Mouse (Mus musculus) neural tube, embryonic 13.5 days (tissue): ENCODE data around the gene Becn1. TPM values are rescaled to one million over a fixed set of nuclear protein-coding genes. Genes with fewer than 3 reads are reported as not detected.
"Not testable (repeated sequence)": the region's sequence is repeated elsewhere in the genome, so short reads cannot be mapped to it uniquely, and the experiment has no call there.

Source experiments
- ATAC-seq: fragments of 200-750 bp; cut with Nextera tagmentation; 2 replicates; pipeline ENCODE4 v1.8.0; 2017; ENCODE audit warnings: low read depth, mild to moderate bottlenecking, moderate TSS enrichment, moderate library complexity
- H3K27ac ChIP-seq: fragments of 300-500 bp; sonication (generic); replicated peaks from 2 replicates; pipeline ENCODE4 v1.5.1; 2015; ENCODE audit warnings: moderate library complexity, mild to moderate bottlenecking, inconsistent platforms
- H3K27me3 ChIP-seq: fragments of 300-500 bp; sonication (generic); 2 replicates; pipeline ENCODE4 v1.6.1; 2015; ENCODE audit warnings: mild to moderate bottlenecking, inconsistent platforms
- H3K36me3 ChIP-seq: fragments of 300-500 bp; sonication (generic); 2 replicates; pipeline ENCODE4 v1.6.1; 2015; ENCODE audit warnings: mild to moderate bottlenecking, inconsistent platforms
- H3K4me1 ChIP-seq: fragments of 300-500 bp; sonication (generic); replicated peaks from 2 replicates; pipeline ENCODE4 v1.6.1; 2015; ENCODE audit warnings: inconsistent platforms
- H3K4me2 ChIP-seq: fragments of 300-500 bp; sonication (generic); 2 replicates; pipeline ENCODE4 v1.6.1; 2015; ENCODE audit warnings: inconsistent platforms, mild to moderate bottlenecking, moderate library complexity
- H3K4me3 ChIP-seq: fragments of 300-500 bp; sonication (generic); 2 replicates; pipeline ENCODE4 v1.5.1; 2015; ENCODE audit warnings: mild to moderate bottlenecking, inconsistent platforms
- H3K9ac ChIP-seq: fragments of 300-500 bp; sonication (generic); 2 replicates; pipeline ENCODE4 v1.6.1; 2015; ENCODE audit warnings: moderate library complexity, mild to moderate bottlenecking, inconsistent platforms
- H3K9me3 ChIP-seq: fragments of 300-500 bp; sonication (generic); 2 replicates; pipeline ENCODE4 v1.6.1; 2016; ENCODE audit warnings: inconsistent platforms
- WGBS: fragments of 180-500 bp; shearing (Covaris S2); methylation state at CpG from one replicate; pipeline ENCODE4 v1.1.7; 2015; 5-methylcytosine and 5-hydroxymethylcytosine counted together
- polyA plus RNA-seq: library from polyadenylated mRNA; unstranded; fragments of >200 nt; fragmentation: Nextera tagmentation; extraction: Ambion mirVana; gene quantifications from 2 replicates; pipeline ENCODE4 v1.2.1, GENCODE M21; 2015

Gene Becn1
- polyA plus RNA-seq = 173 and 178 TPM in 2 replicates

GRCm38 (mm10) chr11:101302004-101302798, at the start of gene Becn1:
TSS of gene Becn1 (minus strand) at chr11:101302286.
- Histone ChIP-seq H3K27me3 (no peaks in the 10 kb centered on the region; the same call in 1 of the 2 replicates), H3K4me2 (peak within 1 kb of the TSS; percentile 100), H3K9me3 (no peaks in the 10 kb centered on the region), H3K27ac (peak within 1 kb of the TSS; percentile 49), H3K36me3 (peaks cover 25% of the 10 kb centered on the region), H3K4me3 (peak within 1 kb of the TSS; percentile 93), H3K9ac (peak within 1 kb of the TSS; percentile 93), H3K4me1 (peaks cover 22% of the 10 kb centered on the region)
- peak; percentile 96 for ATAC-seq
- WGBS = 6% methylated on average over 39 of the region's 39 CpGs

- no peak overlapping the region for H3K27ac ChIP-seq
- no peak for ATAC-seq
- no peaks in the 10 kb centered on the region for H3K27me3 ChIP-seq
- H3K36me3 ChIP-seq = no peaks in the 10 kb centered on the region
- H3K4me1 ChIP-seq = no peaks in the 10 kb centered on the region
- no peak overlapping the region for H3K4me2 ChIP-seq
- H3K9ac ChIP-seq = no peak overlapping the region
- H3K4me3 ChIP-seq = no peak overlapping the region
- no peaks in the 10 kb centered on the region for H3K9me3 ChIP-seq
- WGBS = 69% methylated on average over 3 of the region's 3 CpGs
Measured at GRCm38 (mm10) chr11:101351721-101352111, 49.6 kb upstream of the Becn1 start.

GRCm38 (mm10) chr11:101351100-101351720, 49.1 kb upstream of the Becn1 start:
- WGBS = 74% methylated on average over 11 of the region's 11 CpGs
- Histone ChIP-seq H3K4me3 (no peak overlapping the region), H3K4me2 (no peak overlapping the region), H3K4me1 (no peaks in the 10 kb centered on the region), H3K9me3 (no peaks in the 10 kb centered on the region), H3K27ac (no peak overlapping the region), H3K36me3 (no peaks in the 10 kb centered on the region), H3K9ac (no peak overlapping the region), H3K27me3 (no peaks in the 10 kb centered on the region)
- ATAC-seq = no peak

GRCm38 (mm10) chr11:101349216-101349615, 47.1 kb upstream of the Becn1 start:
- Histone ChIP-seq H3K4me2 (no peak overlapping the region), H3K27ac (no peak overlapping the region), H3K9me3 (no peaks in the 10 kb centered on the region), H3K27me3 (no peaks in the 10 kb centered on the region), H3K9ac (no peak overlapping the region), H3K4me1 (no peaks in the 10 kb centered on the region), H3K36me3 (no peaks in the 10 kb centered on the region), H3K4me3 (no peak overlapping the region)
- 80% methylated on average over 3 of the region's 3 CpGs for WGBS
- no peak for ATAC-seq

- H3K4me1 ChIP-seq = no peaks in the 10 kb centered on the region
- no peaks in the 10 kb centered on the region for H3K27me3 ChIP-seq
- H3K27ac ChIP-seq = no peak overlapping the region
- no peaks in the 10 kb centered on the region for H3K36me3 ChIP-seq
- no peak for ATAC-seq
- no peak overlapping the region for H3K4me2 ChIP-seq
- H3K4me3 ChIP-seq = no peak overlapping the region
- WGBS = 70% methylated on average over 7 of the region's 7 CpGs
- H3K9ac ChIP-seq = no peak overlapping the region
- H3K9me3 ChIP-seq = no peaks in the 10 kb centered on the region
Measured at GRCm38 (mm10) chr11:101348774-101349173, 46.7 kb upstream of the Becn1 start.

- Histone ChIP-seq H3K27me3 (no peaks in the 10 kb centered on the region), H3K4me2 (no peak overlapping the region), H3K9ac (no peak overlapping the region), H3K4me3 (no peak overlapping the region), H3K9me3 (no peaks in the 10 kb centered on the region), H3K27ac (no peak overlapping the region), H3K4me1 (no peaks in the 10 kb centered on the region), H3K36me3 (no peaks in the 10 kb centered on the region)
- ATAC-seq = no peak
- WGBS = 76% methylated on average over 10 of the region's 10 CpGs
Measured at GRCm38 (mm10) chr11:101347083-101347775, 45.1 kb upstream of the Becn1 start.

- WGBS = 0% methylated on average over 9 of the region's 9 CpGs
- Histone ChIP-seq H3K4me1 (peaks cover 24% of the 10 kb centered on the region), H3K4me3 (peak overlapping the region; percentile 39), H3K9me3 (no peaks in the 10 kb centered on the region), H3K36me3 (no peaks in the 10 kb centered on the region), H3K9ac (peak overlapping the region; percentile 64), H3K27ac (peak overlapping the region; percentile 70), H3K4me2 (peak overlapping the region; percentile 63), H3K27me3 (no peaks in the 10 kb centered on the region)
- peak; percentile 94 for ATAC-seq
Measured at GRCm38 (mm10) chr11:101338123-101338760, 36.2 kb upstream of the Becn1 start.

GRCm38 (mm10) chr11:101335685-101336084, 33.6 kb upstream of the Becn1 start:
- no peaks in the 10 kb centered on the region for H3K27me3 ChIP-seq
- no peak overlapping the region for H3K4me3 ChIP-seq
- peaks cover 24% of the 10 kb centered on the region for H3K4me1 ChIP-seq
- no peak for ATAC-seq
- H3K9ac ChIP-seq = no peak overlapping the region
- H3K4me2 ChIP-seq = no peak overlapping the region
- H3K36me3 ChIP-seq = no peaks in the 10 kb centered on the region
- H3K27ac ChIP-seq = no peak overlapping the region
- no peaks in the 10 kb centered on the region for H3K9me3 ChIP-seq
- WGBS = 85% methylated on average over 9 of the region's 9 CpGs

GRCm38 (mm10) chr11:101334516-101334915, 32.4 kb upstream of the Becn1 start:
- peaks cover 24% of the 10 kb centered on the region for H3K4me1 ChIP-seq
- H3K9me3 ChIP-seq = no peaks in the 10 kb centered on the region
- no peak overlapping the region for H3K4me2 ChIP-seq
- 3% methylated on average over 6 of the region's 6 CpGs for WGBS
- H3K4me3 ChIP-seq = no peak overlapping the region
- no peaks in the 10 kb centered on the region for H3K36me3 ChIP-seq
- no peak for ATAC-seq
- no peaks in the 10 kb centered on the region for H3K27me3 ChIP-seq
- H3K9ac ChIP-seq = no peak overlapping the region
- no peak overlapping the region for H3K27ac ChIP-seq

- H3K9ac ChIP-seq = no peak overlapping the region
- no peak overlapping the region for H3K4me2 ChIP-seq
- no peaks in the 10 kb centered on the region for H3K36me3 ChIP-seq
- 32% methylated on average over 10 of the region's 10 CpGs for WGBS
- H3K4me3 ChIP-seq = no peak overlapping the region
- no peak overlapping the region for H3K27ac ChIP-seq
- H3K4me1 ChIP-seq = peaks cover 24% of the 10 kb centered on the region
- ATAC-seq = no peak
- H3K9me3 ChIP-seq = no peaks in the 10 kb centered on the region
- H3K27me3 ChIP-seq = no peaks in the 10 kb centered on the region
Measured at GRCm38 (mm10) chr11:101334023-101334422, 31.9 kb upstream of the Becn1 start.

- no peak for ATAC-seq
- no peak overlapping the region for H3K27ac ChIP-seq
- no peaks in the 10 kb centered on the region for H3K27me3 ChIP-seq
- H3K9ac ChIP-seq = no peak overlapping the region
- no peak overlapping the region for H3K4me3 ChIP-seq
- no peaks in the 10 kb centered on the region for H3K36me3 ChIP-seq
- H3K4me1 ChIP-seq = peaks cover 9% of the 10 kb centered on the region
- H3K9me3 ChIP-seq = no peaks in the 10 kb centered on the region
- H3K4me2 ChIP-seq = no peak overlapping the region
- WGBS = 80% methylated on average over 3 of the region's 3 CpGs
Measured at GRCm38 (mm10) chr11:101332537-101332936, 30.5 kb upstream of the Becn1 start.

- ATAC-seq, H3K4me1 ChIP-seq, H3K4me3 ChIP-seq, H3K27ac ChIP-seq, H3K36me3 ChIP-seq, H3K4me2 ChIP-seq, H3K9me3 ChIP-seq, H3K27me3 ChIP-seq, H3K9ac ChIP-seq: not testable (repeated sequence)
- WGBS = 87% methylated on average over 6 of the region's 6 CpGs
Measured at GRCm38 (mm10) chr11:101330961-101331360, 28.9 kb upstream of the Becn1 start.
